Mouse (Mus musculus): ENCODE measurements at regions not wholly inside any gene's neighbourhood (a gene's known extent, or its start where the extent isn't known, plus 50 kb on each side); places are given as distances from the start of the nearest gene placed in this dataset.

GRCm38 (mm10) chr4:95163403-95163802, 111.4 kb upstream of the Jun start:
- CTCF ChIA-PET: no interaction called here
- POLR2A ChIA-PET: interaction anchor here (0.6 to 4.6 kb wide), 19 partner anchors 8 to 450 kb away, joined by 3 to 173 read pairs (median 5); partner anchors contain the start of gene Jun (in 3 of the 4)

GRCm38 (mm10) chr4:95166503-95166902, 114.5 kb upstream of the Jun start:
- CTCF ChIA-PET: no interaction called here

GRCm38 (mm10) chr4:95167216-95167615, 115.2 kb upstream of the Jun start:
- ChIA-PET CTCF (no interaction called here), POLR2A (interaction anchor here in 3 of 4 experiments (0.6 to 1.4 kb wide), 4 partner anchors 113 to 298 kb away, joined by 3 to 8 read pairs (median 4); partner anchors contain the start of gene Jun (in 1 of the 3))

More at GRCm38 (mm10) chr4:95166503-95166902, 114.5 kb upstream of the Jun start:
- POLR2A ChIA-PET: interaction anchor here in 2 of 4 experiments (0.8 to 1.0 kb wide), 2 partner anchors 13 to 28 kb away, joined by 3 to 8 read pairs; no protein-coding TSS in a partner anchor

- POLR2A ChIA-PET: interaction anchor here in 2 of 4 experiments (0.6 to 1.2 kb wide), 2 partner anchors 26 to 254 kb away, joined by 3 to 14 read pairs; no protein-coding TSS in a partner anchor
- CTCF ChIA-PET: no interaction called here
These were observed 117.7 kb upstream of the Jun start for GRCm38 (mm10) chr4:95169702-95170101.

- ChIA-PET POLR2A (interaction anchor here in 2 of 4 experiments (0.5 to 0.9 kb wide), 3 partner anchors 15 to 852 kb away, joined by 3 to 5 read pairs (median 4); partner anchors contain the start of gene Jun (in 1 of the 2)), CTCF (no interaction called here)
These were observed 125.7 kb upstream of the Jun start for GRCm38 (mm10) chr4:95177753-95178152.

- POLR2A ChIA-PET: interaction anchor here in 2 of 4 experiments (0.5 to 0.9 kb wide), 3 partner anchors 16 to 851 kb away, joined by 3 to 5 read pairs (median 4); partner anchors contain the start of gene Jun (in 1 of the 2)
These were observed 126.4 kb upstream of the Jun start for GRCm38 (mm10) chr4:95178467-95178866.

GRCm38 (mm10) chr4:95178900-95179299, 126.9 kb upstream of the Jun start:
- POLR2A ChIA-PET: no interaction called here

More at GRCm38 (mm10) chr4:95178467-95178866, 126.4 kb upstream of the Jun start:
- CTCF ChIA-PET: no interaction called here

GRCm38 (mm10) chr4:95180446-95180845, 128.4 kb upstream of the Jun start:
- ChIA-PET CTCF (interaction anchor here in 1 of 4 experiments (0.5 kb wide), 1 partner anchor 45 kb away, joined by 5 read pairs; no protein-coding TSS in a partner anchor), POLR2A (interaction anchor here in 1 of 4 experiments (0.6 to 0.9 kb wide), 2 partner anchors 17 to 18 kb away, joined by 3 read pairs; no protein-coding TSS in a partner anchor)

More at GRCm38 (mm10) chr4:95178900-95179299, 126.9 kb upstream of the Jun start:
- CTCF ChIA-PET: interaction anchor here in 1 of 4 experiments (0.6 kb wide), 1 partner anchor 35 kb away, joined by 4 read pairs; no protein-coding TSS in a partner anchor

GRCm38 (mm10) chr4:95180999-95181398, 129.0 kb upstream of the Jun start:
- CTCF ChIA-PET: no interaction called here
- POLR2A ChIA-PET: interaction anchor here in 1 of 4 experiments (0.5 to 1.1 kb wide), 3 partner anchors 18 to 128 kb away, joined by 3 read pairs; no protein-coding TSS in a partner anchor

- ChIA-PET CTCF (no interaction called here), POLR2A (interaction anchor here in 1 of 4 experiments (1.0 kb wide), 1 partner anchor 10 kb away, joined by 3 read pairs; no protein-coding TSS in a partner anchor)
These were observed 132.2 kb upstream of the Jun start for GRCm38 (mm10) chr4:95184180-95184579.

- CTCF ChIA-PET: no interaction called here
- POLR2A ChIA-PET: interaction anchor here in 2 of 4 experiments (1.1 to 1.6 kb wide), 2 partner anchors 23 to 24 kb away, joined by 3 read pairs; no protein-coding TSS in a partner anchor
These were observed 133.3 kb upstream of the Jun start for GRCm38 (mm10) chr4:95185113-95185915.

- POLR2A ChIA-PET: interaction anchor here in 1 of 4 experiments (1.6 kb wide), 1 partner anchor 23 kb away, joined by 3 read pairs; no protein-coding TSS in a partner anchor
- CTCF ChIA-PET: no interaction called here
These were observed 133.8 kb upstream of the Jun start for GRCm38 (mm10) chr4:95185916-95186200.

GRCm38 (mm10) chr4:95188107-95188506, 136.1 kb upstream of the Jun start:
- POLR2A ChIA-PET: interaction anchor here in 2 of 4 experiments (0.6 to 1.0 kb wide), 2 partner anchors 24 to 27 kb away, joined by 3 read pairs; no protein-coding TSS in a partner anchor
- CTCF ChIA-PET: no interaction called here

- ChIA-PET CTCF (no interaction called here), POLR2A (interaction anchor here in 1 of 4 experiments (1.8 kb wide), 1 partner anchor 8 kb away, joined by 4 read pairs; no protein-coding TSS in a partner anchor)
These were observed 139.8 kb upstream of the Jun start for GRCm38 (mm10) chr4:95191654-95192406.

- CTCF ChIA-PET: no interaction called here
- POLR2A ChIA-PET: interaction anchor here in 1 of 4 experiments (1.8 kb wide), 1 partner anchor 7 kb away, joined by 4 read pairs; no protein-coding TSS in a partner anchor
These were observed 140.5 kb upstream of the Jun start for GRCm38 (mm10) chr4:95192562-95192961.

- POLR2A ChIA-PET: interaction anchor here in 1 of 4 experiments (1.8 kb wide), 1 partner anchor 7 kb away, joined by 4 read pairs; no protein-coding TSS in a partner anchor
- CTCF ChIA-PET: no interaction called here
These were observed 141.0 kb upstream of the Jun start for GRCm38 (mm10) chr4:95193028-95193427.

- CTCF ChIA-PET: interaction anchor here in 1 of 4 experiments (0.7 kb wide), 1 partner anchor 412 kb away, joined by 4 read pairs; no protein-coding TSS in a partner anchor
- POLR2A ChIA-PET: no interaction called here
These were observed 141.5 kb upstream of the Jun start for GRCm38 (mm10) chr4:95193473-95193872.

GRCm38 (mm10) chr4:95194621-95195455, 142.8 kb upstream of the Jun start:
- POLR2A ChIA-PET: interaction anchor here in 2 of 4 experiments (0.5 to 1.5 kb wide), 3 partner anchors 25 to 143 kb away, joined by 3 to 8 read pairs (median 4); no protein-coding TSS in a partner anchor
- CTCF ChIA-PET: no interaction called here

Data from embryonic stem cell, embryonic (primary cell).